Mouse (Mus musculus) CD4-positive, CD25-positive, alpha-beta regulatory T cell, adult 2 months (primary cell): ENCODE data around the gene Tmem52.
"Not testable (repeated sequence)": the region's sequence is repeated elsewhere in the genome, so short reads cannot be mapped to it uniquely, and the experiment has no call there.

ENCODE experiments used
- DNase-seq: peaks from one replicate; pipeline ENCODE4 v3.0.0-alpha.2; 2012; ENCODE audit warnings: low read depth, low spot score

Gene Tmem52

GRCm38 (mm10) chr4:155471406-155471805 lies 2.5 kb downstream of the Tmem52 start:
- DNase-seq, result no peak

GRCm38 (mm10) chr4:155472716-155473290 lies 3.9 kb downstream of the Tmem52 start:
- no peak for DNase-seq

- DNase-seq, result no peak
These were observed 4.4 kb downstream of the Tmem52 start for GRCm38 (mm10) chr4:155473319-155473718.

GRCm38 (mm10) chr4:155473796-155474195 lies 4.9 kb downstream of the Tmem52 start:
- not testable (repeated sequence) for DNase-seq

- peak; percentile 91 for DNase-seq
These were observed 12.6 kb downstream of the Tmem52 start for GRCm38 (mm10) chr4:155481381-155482124.

GRCm38 (mm10) chr4:155482125-155482480 lies 13.2 kb downstream of the Tmem52 start:
- no peak for DNase-seq

- DNase-seq, result no peak
These were observed 14.0 kb downstream of the Tmem52 start for GRCm38 (mm10) chr4:155482733-155483540.

- no peak for DNase-seq
These were observed 16.6 kb downstream of the Tmem52 start for GRCm38 (mm10) chr4:155485521-155485920.

GRCm38 (mm10) chr4:155487746-155488145 lies 18.8 kb downstream of the Tmem52 start:
- DNase-seq, result no peak

- no peak for DNase-seq
These were observed 19.5 kb downstream of the Tmem52 start for GRCm38 (mm10) chr4:155488232-155489025.

- DNase-seq, result no peak
These were observed 20.4 kb downstream of the Tmem52 start for GRCm38 (mm10) chr4:155489101-155489970.

GRCm38 (mm10) chr4:155490456-155490855 lies 21.5 kb downstream of the Tmem52 start:
- DNase-seq, result no peak

- peak; percentile 97 for DNase-seq
These were observed 22.1 kb downstream of the Tmem52 start, which contains the start of gene Gnb1 for GRCm38 (mm10) chr4:155490990-155491504. Gnb1 (plus strand) TSS chr4:155491361.

GRCm38 (mm10) chr4:155491529-155492130 lies 22.7 kb downstream of the Tmem52 start:
- no peak for DNase-seq

- peak; percentile 62 for DNase-seq
These were observed 23.3 kb downstream of the Tmem52 start for GRCm38 (mm10) chr4:155492131-155492633.

- no peak for DNase-seq
These were observed 26.0 kb downstream of the Tmem52 start for GRCm38 (mm10) chr4:155494891-155495290.

- DNase-seq, result no peak
These were observed 29.0 kb downstream of the Tmem52 start for GRCm38 (mm10) chr4:155497963-155498362.

- no peak for DNase-seq
These were observed 32.2 kb downstream of the Tmem52 start for GRCm38 (mm10) chr4:155501126-155501525.

GRCm38 (mm10) chr4:155505067-155505466 lies 36.2 kb downstream of the Tmem52 start:
- no peak for DNase-seq
